ENCODE assay signal across 8 mouse cellular contexts in genomic region chr10:63021702-63022101, GRCm38 (mm10). TPM values are rescaled to one million over a fixed set of nuclear protein-coding genes. Genes with fewer than 3 reads are reported as not detected.
A peak's percentile ranks its signal among the peaks of the same experiment; 100 is the strongest.
DNase-seq lines count a peak whose midpoint lies in the region; ATAC-seq lines count a peak whose summit lies in the region.

No protein-coding gene starts in this region.

- H3K36me3 ChIP-seq in heart, embryonic 14.5 days (ENCODE audit: control insufficient read depth, insufficient read depth, low read length), result peaks cover 20% of the 10 kb centered on the region
- peaks cover 14% of the 10 kb centered on the region for H3K36me3 ChIP-seq in hindbrain, embryonic 14.5 days (replicated peaks; ENCODE audit: control insufficient read depth, insufficient read depth)
- peaks cover 14% of the 10 kb centered on the region for H3K36me3 ChIP-seq in midbrain, embryonic 14.5 days (ENCODE audit: control insufficient read depth, insufficient read depth, low read length)

- no peaks in the 10 kb centered on the region for H3K27me3 ChIP-seq in heart, embryonic 14.5 days (ENCODE audit: control insufficient read depth, insufficient read depth, low read length)
- no peaks in the 10 kb centered on the region for H3K27me3 ChIP-seq in hindbrain, embryonic 14.5 days (ENCODE audit: control insufficient read depth, insufficient read depth, low read length)
- H3K27me3 ChIP-seq in midbrain, embryonic 14.5 days (ENCODE audit: control insufficient read depth, insufficient read depth, low read length), result no peaks in the 10 kb centered on the region

- peak overlapping the region; percentile 97 for H3K4me3 ChIP-seq in heart, embryonic 14.5 days (ENCODE audit: control insufficient read depth in 1 of 2, insufficient read depth in 1 of 2, low read depth in 1 of 2, low read length in 2 of 2)
- H3K4me3 ChIP-seq in hindbrain, embryonic 14.5 days (replicated peaks; ENCODE audit: low read length), result peak overlapping the region; percentile 93
- peak overlapping the region; percentile 94 for H3K4me3 ChIP-seq in midbrain, embryonic 14.5 days (replicated peaks; ENCODE audit: low read depth, low read length)

- DNase-seq in heart, postnatal 10 days, result no peak
- DNase-seq in NIH3T3 (ENCODE audit: low read depth), result peak; percentile 48
- DNase-seq in hindbrain, embryonic 14.5 days (ENCODE audit: low spot score), result no peak
- DNase-seq in midbrain, embryonic 14.5 days, result no peak
- DNase-seq in layer of hippocampus, adult 11-12 months (ENCODE audit: low spot score), result no peak
- DNase-seq in cerebellum, postnatal 25 days, result no peak

- intact Hi-C loops in heart, postnatal 10 days (cut with DNase I), result loop anchor here (10.0 kb wide), 1 partner anchor 223 kb away; the partner anchor contains the start of gene Herc4

- peaks cover 7 to 30% of the 10 kb centered on the region in 2 experiments for H3K4me1 ChIP-seq in heart, embryonic 14.5 days (ENCODE audit: control insufficient read depth in 2 of 2, insufficient read depth in 2 of 2, low read length in 2 of 2)
- peaks cover 50% of the 10 kb centered on the region for H3K4me1 ChIP-seq in hindbrain, embryonic 14.5 days (replicated peaks; ENCODE audit: control insufficient read depth, insufficient read depth, low read length)
- peaks cover 49% of the 10 kb centered on the region for H3K4me1 ChIP-seq in midbrain, embryonic 14.5 days (ENCODE audit: control insufficient read depth, insufficient read depth, low read length)

- H3K9me3 ChIP-seq in heart, embryonic 14.5 days (ENCODE audit: control insufficient read depth, low read length), result no peaks in the 10 kb centered on the region
- H3K9me3 ChIP-seq in hindbrain, embryonic 14.5 days (ENCODE audit: control insufficient read depth, low read length), result no peaks in the 10 kb centered on the region
- H3K9me3 ChIP-seq in midbrain, embryonic 14.5 days (ENCODE audit: control insufficient read depth, low read length), result no peaks in the 10 kb centered on the region

- H3K4me2 ChIP-seq in heart, embryonic 14.5 days (ENCODE audit: low read length), result peak overlapping the region; percentile 72
- peak overlapping the region; percentile 62 for H3K4me2 ChIP-seq in hindbrain, embryonic 14.5 days (replicated peaks)
- peak overlapping the region; percentile 83 for H3K4me2 ChIP-seq in midbrain, embryonic 14.5 days (ENCODE audit: low read length)

- H3K27ac ChIP-seq in heart, embryonic 14.5 days (replicated peaks in 1 of 2; ENCODE audit: control insufficient read depth in 1 of 2, insufficient read depth in 1 of 2, low read depth in 2 of 2, low read length in 2 of 2), result no peak overlapping the region
- H3K27ac ChIP-seq in hindbrain, embryonic 14.5 days, result no peak overlapping the region; the same call in 1 of the 2 replicates
- no peak overlapping the region for H3K27ac ChIP-seq in midbrain, embryonic 14.5 days (replicated peaks; ENCODE audit: low read depth, low read length)

- ATAC-seq in heart, embryonic 14.5 days (ENCODE audit: insufficient number of reproducible peaks, insufficient read depth, low FRiP score, low read depth), result no peak
- no peak for ATAC-seq in hindbrain, embryonic 14.5 days (ENCODE audit: low FRiP score)
- ATAC-seq in midbrain, embryonic 14.5 days (ENCODE audit: low FRiP score, low TSS enrichment), result no peak
- no peak for ATAC-seq in erythroid progenitor cell, adult 5-6 weeks (replicated peaks; ENCODE audit: low FRiP score, poor library complexity, severe bottlenecking)

- H3K9ac ChIP-seq in heart, embryonic 14.5 days (ENCODE audit: low read length), result peak overlapping the region; percentile 100
- peak overlapping the region; percentile 99 for H3K9ac ChIP-seq in hindbrain, embryonic 14.5 days
- peak overlapping the region; percentile 100 for H3K9ac ChIP-seq in midbrain, embryonic 14.5 days (replicated peaks; ENCODE audit: low read length)

- 53% methylated on average over 4 of the region's 4 CpGs for WGBS in heart, embryonic 14.5 days
- 40% methylated on average over 4 of the region's 4 CpGs for WGBS in hindbrain, embryonic 14.5 days
- 29% methylated on average over 4 of the region's 4 CpGs for WGBS in midbrain, embryonic 14.5 days

RNA-seq across cellular contexts. Expression of gene Hnrnph3, which starts 2.3 kb away (rescaled TPM):
- 42.8 and 47.3 TPM in 2 replicates for polyA plus RNA-seq in heart, embryonic 14.5 days (2014; fragmentation: Nextera tagmentation; extraction: Ambion mirVana)
- total RNA-seq in heart, postnatal 10 days (2021), result 10 to 100 TPM; 31.1 to 32.6 TPM
- 75.0 and 76.8 TPM in 2 replicates for polyA plus RNA-seq in hindbrain, embryonic 14.5 days (2014; fragmentation: Nextera tagmentation; extraction: Ambion mirVana)
- 101 TPM in 2 replicates for polyA plus RNA-seq in midbrain, embryonic 14.5 days (2014; fragmentation: Nextera tagmentation; extraction: Ambion mirVana)
- total RNA-seq in erythroid progenitor cell, adult 5-6 weeks (2015; ENCODE audit: low replicate concordance), result 28.9 and 56.2 TPM in 2 replicates
- 37.2 and 46.0 TPM in 2 replicates for total RNA-seq in erythroid progenitor cell, adult 5-6 weeks (2017; ENCODE audit: low replicate concordance)

RNA-seq across cellular contexts. Expression of gene Pbld2, which starts 2.4 kb away (rescaled TPM):
- 0.46 and 1.3 TPM in 2 replicates for polyA plus RNA-seq in heart, embryonic 14.5 days (2014; fragmentation: Nextera tagmentation; extraction: Ambion mirVana)
- total RNA-seq in heart, postnatal 10 days (2021), result 1 to 10 TPM; 2.7 to 2.9 TPM
- 0.46 and 0.59 TPM in 2 replicates for polyA plus RNA-seq in hindbrain, embryonic 14.5 days (2014; fragmentation: Nextera tagmentation; extraction: Ambion mirVana)
- polyA plus RNA-seq in midbrain, embryonic 14.5 days (2014; fragmentation: Nextera tagmentation; extraction: Ambion mirVana), result 0.79 and 0.89 TPM in 2 replicates
- total RNA-seq in erythroid progenitor cell, adult 5-6 weeks (2015; ENCODE audit: low replicate concordance), result not detected in 2 replicates
- not detected in 2 replicates for total RNA-seq in erythroid progenitor cell, adult 5-6 weeks (2017; ENCODE audit: low replicate concordance)

RNA-seq across cellular contexts. Expression of gene Pbld1, which starts 38.3 kb away (rescaled TPM):
- polyA plus RNA-seq in heart, embryonic 14.5 days (2014; fragmentation: Nextera tagmentation; extraction: Ambion mirVana), result 0.66 and 0.68 TPM in 2 replicates
- under 1 TPM; 0.60 to 0.92 TPM for total RNA-seq in heart, postnatal 10 days (2021)
- polyA plus RNA-seq in hindbrain, embryonic 14.5 days (2014; fragmentation: Nextera tagmentation; extraction: Ambion mirVana), result 0.39 and 0.75 TPM in 2 replicates
- 0.58 and 0.93 TPM in 2 replicates for polyA plus RNA-seq in midbrain, embryonic 14.5 days (2014; fragmentation: Nextera tagmentation; extraction: Ambion mirVana)
- not detected in 2 replicates for total RNA-seq in erythroid progenitor cell, adult 5-6 weeks (2015; ENCODE audit: low replicate concordance)
- 0.13 TPM in 1 of 2 replicates, not detected in the other for total RNA-seq in erythroid progenitor cell, adult 5-6 weeks (2017; ENCODE audit: low replicate concordance)

RNA-seq across cellular contexts. Expression of gene Rufy2, which starts 41.7 kb away (rescaled TPM):
- 15.5 and 15.8 TPM in 2 replicates for polyA plus RNA-seq in heart, embryonic 14.5 days (2014; fragmentation: Nextera tagmentation; extraction: Ambion mirVana)
- total RNA-seq in heart, postnatal 10 days (2021), result 10 to 100 TPM; 17.3 to 19.0 TPM
- 58.5 and 59.6 TPM in 2 replicates for polyA plus RNA-seq in hindbrain, embryonic 14.5 days (2014; fragmentation: Nextera tagmentation; extraction: Ambion mirVana)
- 59.9 and 60.3 TPM in 2 replicates for polyA plus RNA-seq in midbrain, embryonic 14.5 days (2014; fragmentation: Nextera tagmentation; extraction: Ambion mirVana)
- 1.4 and 3.8 TPM in 2 replicates for total RNA-seq in erythroid progenitor cell, adult 5-6 weeks (2015; ENCODE audit: low replicate concordance)
- 1.7 and 2.2 TPM in 2 replicates for total RNA-seq in erythroid progenitor cell, adult 5-6 weeks (2017; ENCODE audit: low replicate concordance)
